Mouse (Mus musculus) lung, postnatal 0 days (tissue): Measurements from ENCODE around the gene BC052040. TPM values are rescaled to one million over a fixed set of nuclear protein-coding genes. Genes with fewer than 3 reads are reported as not detected.

Experiments
- ATAC-seq: fragments of 200-750 bp; cut with Nextera tagmentation; 2 replicates; pipeline ENCODE4 v1.8.0; 2017; ENCODE audit warnings: moderate library complexity
- DNase-seq: peaks from one replicate; pipeline ENCODE4 v3.0.0-alpha.2; 2016; ENCODE audit warnings: low spot score
- H3K27ac ChIP-seq: fragments of 300-500 bp; sonication (generic); 2 replicates; pipeline ENCODE4 v1.5.1; 2014; ENCODE audit warnings: antibody characterized with exemption, mild to moderate bottlenecking, low read length, mixed read lengths
- H3K27me3 ChIP-seq: fragments of 300-500 bp; sonication (generic); replicated peaks from 2 replicates; pipeline ENCODE4 v1.6.1; 2014; ENCODE audit warnings: low read length, mixed read lengths; ENCODE audit not compliant: insufficient read depth
- H3K36me3 ChIP-seq: fragments of 300-500 bp; sonication (generic); 2 replicates; pipeline ENCODE4 v1.6.1; 2014; ENCODE audit warnings: low read length, mixed read lengths; ENCODE audit not compliant: insufficient read depth
- H3K4me1 ChIP-seq: fragments of 300-500 bp; sonication (generic); 2 replicates; pipeline ENCODE4 v1.6.1; 2014; ENCODE audit warnings: antibody characterized with exemption, low read depth, low read length, mixed read lengths; ENCODE audit not compliant: insufficient read depth
- H3K4me2 ChIP-seq: fragments of 300-500 bp; sonication (generic); replicated peaks from 2 replicates; pipeline ENCODE4 v1.6.1; 2014; ENCODE audit warnings: low read depth, mild to moderate bottlenecking, low read length, moderate library complexity, mixed read lengths
- H3K4me3 ChIP-seq: fragments of 300-500 bp; sonication (generic); 2 replicates; pipeline ENCODE4 v1.5.1; 2014; ENCODE audit warnings: low read depth, low read length
- H3K9ac ChIP-seq: fragments of 300-500 bp; sonication (generic); replicated peaks from 2 replicates; pipeline ENCODE4 v1.6.1; 2014; ENCODE audit warnings: low read depth, mild to moderate bottlenecking
- H3K9me3 ChIP-seq: fragments of 300-500 bp; sonication (generic); 2 replicates; pipeline ENCODE4 v1.6.1; 2016; ENCODE audit warnings: low read length, mixed read lengths
- CTCF ChIP-seq: IDR thresholded peaks from 2 replicates; pipeline ENCODE4 v1.5.1; 2016; ENCODE audit warnings: antibody characterized with exemption, mild to moderate bottlenecking
- EP300 ChIP-seq: IDR thresholded peaks from 2 replicates; pipeline ENCODE4 v1.6.1; 2016; ENCODE audit warnings: antibody characterized with exemption, mild to moderate bottlenecking, control low read depth
- WGBS: fragments of 180-500 bp; shearing (Covaris S2); extraction: QIAGEN DNeasy Blood & Tissue Kit; methylation state at CpG from one replicate; pipeline ENCODE4 v1.1.7; 2014; 5-methylcytosine and 5-hydroxymethylcytosine counted together
- polyA plus RNA-seq: library from polyadenylated mRNA; unstranded; fragments of >200 nt; fragmentation: Nextera tagmentation; extraction: Ambion mirVana; gene quantifications from 2 replicates; pipeline ENCODE4 v1.2.1, GENCODE M21; 2015

BC052040 gene
- polyA plus RNA-seq, 1 experiment from 2014 or later = 1.6 TPM

GRCm38 (mm10) chr2:115742061-115742460, 160.5 kb downstream of the BC052040 start:
- DNase-seq = no peak
- H3K36me3 ChIP-seq = no peaks in the 10 kb centered on the region
- H3K27ac ChIP-seq = no peak overlapping the region
- no peak for ATAC-seq
- no peaks in the 10 kb centered on the region for H3K27me3 ChIP-seq
- no peak overlapping the region for H3K4me3 ChIP-seq
- no peak overlapping the region for H3K4me2 ChIP-seq
- H3K9me3 ChIP-seq = no peaks in the 10 kb centered on the region
- H3K9ac ChIP-seq = no peak overlapping the region
- TF ChIP-seq EP300 (no peak), CTCF (no peak)
- no peaks in the 10 kb centered on the region for H3K4me1 ChIP-seq
- 86% methylated on average over 7 of the region's 7 CpGs for WGBS

DNA sequence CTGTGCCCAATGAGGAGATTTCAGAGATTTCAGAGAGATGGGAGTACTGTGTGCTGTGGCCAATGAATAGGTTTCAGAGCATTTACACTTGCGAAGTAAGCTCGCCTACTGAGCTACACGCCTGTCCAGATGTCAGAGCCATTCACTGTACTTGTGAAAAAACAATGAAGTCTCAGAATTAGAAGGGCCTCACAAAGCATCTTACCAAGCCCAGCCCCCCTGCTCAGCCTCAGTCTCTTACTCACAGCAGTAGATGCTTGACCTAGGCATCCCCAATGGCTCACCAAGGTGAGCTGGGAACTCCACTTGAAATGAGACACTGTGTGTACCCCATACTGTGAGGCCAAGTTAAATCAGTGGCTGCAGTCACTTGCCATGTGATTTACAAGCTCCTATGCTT, 166.1 kb downstream of the BC052040 start:
- Histone ChIP-seq H3K9ac (no peak overlapping the region), H3K27ac (no peak overlapping the region), H3K4me1 (no peaks in the 10 kb centered on the region), H3K27me3 (no peaks in the 10 kb centered on the region), H3K9me3 (no peaks in the 10 kb centered on the region), H3K4me3 (no peak overlapping the region), H3K36me3 (no peaks in the 10 kb centered on the region), H3K4me2 (no peak overlapping the region)
- 88% methylated on average over 3 of the region's 3 CpGs for WGBS
- DNase-seq = no peak
- no peak for ATAC-seq
- TF ChIP-seq EP300 (no peak), CTCF (no peak)

DNA sequence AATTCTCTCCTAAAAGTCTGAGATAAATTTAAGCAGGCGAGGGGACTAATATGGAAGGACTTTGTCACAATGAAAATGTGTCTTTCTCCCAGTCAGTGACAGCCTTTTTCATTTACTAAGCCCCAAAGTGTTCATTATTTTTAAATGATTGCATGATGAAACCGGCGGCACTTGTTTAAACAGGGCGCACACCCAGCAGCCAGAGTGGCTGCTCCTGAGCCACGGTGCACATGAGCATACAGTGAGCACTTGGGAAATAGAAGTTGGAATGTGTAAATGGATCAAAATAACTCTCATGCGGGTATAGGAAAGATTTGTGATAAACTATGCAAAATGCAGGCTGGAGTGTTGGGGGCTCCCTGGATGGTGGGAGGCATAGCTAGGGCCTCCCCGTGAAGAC, 169.7 kb downstream of the BC052040 start:
- peak; percentile 59; the same call in 1 of the 2 replicates for ATAC-seq
- Histone ChIP-seq H3K36me3 (no peaks in the 10 kb centered on the region), H3K9me3 (no peaks in the 10 kb centered on the region), H3K4me3 (no peak overlapping the region), H3K9ac (no peak overlapping the region), H3K4me2 (no peak overlapping the region), H3K27me3 (no peaks in the 10 kb centered on the region), H3K4me1 (no peaks in the 10 kb centered on the region), H3K27ac (no peak overlapping the region)
- peak; percentile 26 for DNase-seq
- 60% methylated on average over 7 of the region's 7 CpGs for WGBS
- no peak for TF ChIP-seq EP300
- no peak for TF ChIP-seq CTCF

DNA sequence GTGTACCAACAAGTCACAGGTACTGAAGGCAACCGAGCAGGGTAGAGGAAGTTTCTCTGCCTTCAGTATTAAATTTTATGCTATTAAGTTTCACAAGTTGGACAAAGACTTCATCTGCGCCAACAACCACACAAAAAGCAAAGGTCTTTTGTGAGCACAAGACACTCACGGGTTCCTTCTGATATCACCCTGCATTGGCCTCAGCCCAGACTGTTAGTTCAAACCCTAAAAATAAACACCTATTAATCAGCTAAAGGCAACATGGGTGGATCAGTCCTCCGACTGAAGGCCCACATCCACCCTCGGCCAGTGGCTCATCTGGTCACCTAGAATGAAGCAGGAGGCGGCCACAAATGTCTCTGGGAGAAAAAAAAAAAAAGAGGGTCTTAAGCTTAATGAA, 176.2 kb downstream of the BC052040 start:
- no peaks in the 10 kb centered on the region for H3K9me3 ChIP-seq
- TF ChIP-seq EP300 = no peak
- TF ChIP-seq CTCF = no peak
- DNase-seq (no peak), ATAC-seq (no peak)
- H3K36me3 ChIP-seq = no peaks in the 10 kb centered on the region
- H3K27me3 ChIP-seq = no peaks in the 10 kb centered on the region
- no peak overlapping the region for H3K4me2 ChIP-seq
- no peaks in the 10 kb centered on the region for H3K4me1 ChIP-seq
- no peak overlapping the region for H3K4me3 ChIP-seq
- no peak overlapping the region for H3K27ac ChIP-seq
- H3K9ac ChIP-seq = no peak overlapping the region
- WGBS = 45% methylated on average over 6 of the region's 6 CpGs

- Histone ChIP-seq H3K4me1 (no peaks in the 10 kb centered on the region), H3K4me2 (no peak overlapping the region), H3K27me3 (no peaks in the 10 kb centered on the region), H3K9me3 (no peaks in the 10 kb centered on the region), H3K27ac (no peak overlapping the region), H3K9ac (no peak overlapping the region), H3K36me3 (no peaks in the 10 kb centered on the region), H3K4me3 (no peak overlapping the region)
- ATAC-seq (no peak), DNase-seq (no peak)
- WGBS = 49% methylated on average over 6 of the region's 6 CpGs
- TF ChIP-seq CTCF (no peak), EP300 (no peak)
These were observed 177.0 kb downstream of the BC052040 start for GRCm38 (mm10) chr2:115758542-115758941.

DNA sequence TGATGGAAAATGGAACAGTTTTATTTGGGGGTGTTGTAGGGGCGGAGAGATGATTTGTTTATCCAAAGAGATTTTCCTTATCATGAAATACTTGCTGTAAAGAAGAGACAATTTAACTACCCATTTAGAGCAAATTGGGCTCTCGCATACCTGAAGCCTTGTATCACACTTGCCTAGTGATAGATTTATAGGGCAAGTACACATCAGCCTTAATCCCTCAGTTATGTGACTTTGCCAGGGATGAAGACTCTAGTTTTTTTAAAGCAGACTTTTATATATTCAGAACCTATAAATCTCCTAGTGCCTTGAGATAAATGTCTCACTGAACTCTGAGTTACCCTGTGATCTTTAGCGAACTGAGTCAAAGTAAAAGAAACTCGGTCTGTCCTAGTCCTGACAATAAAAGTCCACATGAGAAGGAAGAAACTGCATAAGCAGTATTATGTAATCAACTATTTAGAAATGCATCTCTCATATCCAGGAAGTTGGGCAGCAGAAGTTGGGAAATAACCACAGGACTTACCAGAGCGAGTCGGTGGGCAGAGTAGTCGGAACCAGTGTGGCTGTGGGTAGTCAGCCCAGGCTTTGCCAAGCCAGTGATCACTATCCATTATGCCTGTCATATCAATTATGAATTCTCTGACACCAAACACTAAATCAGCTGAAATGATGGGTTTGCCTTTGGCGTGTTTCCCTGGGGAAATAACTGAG, 183.2 kb downstream of the BC052040 start:
- no peaks in the 10 kb centered on the region for H3K27me3 ChIP-seq
- no peak for TF ChIP-seq EP300
- no peak for TF ChIP-seq CTCF

More for the DNA sequence above, 183.2 kb downstream of the BC052040 start:
- Histone ChIP-seq H3K9ac (no peak overlapping the region), H3K4me1 (no peaks in the 10 kb centered on the region), H3K9me3 (no peaks in the 10 kb centered on the region), H3K4me2 (no peak overlapping the region), H3K36me3 (no peaks in the 10 kb centered on the region), H3K27ac (no peak overlapping the region), H3K4me3 (no peak overlapping the region)
- DNase-seq (peak; percentile 66), ATAC-seq (peak; percentile 49; the same call in 1 of the 2 replicates)
- WGBS = 60% methylated on average over 8 of the region's 8 CpGs
